Mouse (Mus musculus) MEL (cell line): ENCODE measurements around the gene Hmgb1. TPM values are rescaled to one million over a fixed set of nuclear protein-coding genes. Genes with fewer than 3 reads are reported as not detected.

Source experiments
- DNase-seq: peaks from one replicate; pipeline ENCODE4 v3.0.0; 2011; ENCODE audit warnings: low read depth, low spot score
- H3K27ac ChIP-seq: 2 replicates; pipeline ENCODE4 v1.5.1; 2012; ENCODE audit warnings: low read depth, mild to moderate bottlenecking, control low read depth, low read length, moderate library complexity; ENCODE audit not compliant: control insufficient read depth
- H3K27me3 ChIP-seq, 2 experiments: fragments of 150-350 bp in 1 of 2; sonication (generic) in 1 of 2; 2 replicates each; pipeline ENCODE4 v1.6.1; 2012; ENCODE audit warnings: low read length in 2 of 2, mild to moderate bottlenecking in 2 of 2, improper control_type of control experiment in 1 of 2, moderate library complexity in 1 of 2; ENCODE audit not compliant: insufficient read depth in 2 of 2, control insufficient read depth in 1 of 2
- H3K36me3 ChIP-seq, 2 experiments: 2 replicates each; pipeline ENCODE4 v1.6.1; 2012 to 2014; ENCODE audit warnings: low read length in 2 of 2, improper control_type of control experiment in 1 of 2, inconsistent platforms in 1 of 2, mild to moderate bottlenecking in 1 of 2; ENCODE audit not compliant: insufficient read depth in 2 of 2, control insufficient read depth in 1 of 2
- H3K4me1 ChIP-seq, 2 experiments: fragments of 150-350 bp in 1 of 2; sonication (generic) in 1 of 2; 2 replicates each; pipeline ENCODE4 v1.6.1; 2012; ENCODE audit warnings: low read length in 2 of 2, improper control_type of control experiment in 1 of 2, mild to moderate bottlenecking in 1 of 2; ENCODE audit not compliant: insufficient read depth in 2 of 2, control insufficient read depth in 1 of 2
- H3K4me3 ChIP-seq, 2 experiments: fragments of 150-350 bp in 1 of 2; sonication (generic) in 1 of 2; 2 replicates each; pipeline ENCODE4 v1.5.1; 2012; ENCODE audit warnings: low read depth in 2 of 2, low read length in 2 of 2, mild to moderate bottlenecking in 2 of 2, moderate library complexity in 2 of 2, control low read depth in 1 of 2, improper control_type of control experiment in 1 of 2; ENCODE audit not compliant: control insufficient read depth in 1 of 2, insufficient read depth in 1 of 2
- H3K79me2 ChIP-seq: 2 replicates; pipeline ENCODE4 v1.6.1; 2012; ENCODE audit warnings: mild to moderate bottlenecking, low read length, moderate library complexity; ENCODE audit not compliant: control insufficient read depth, poor library complexity, insufficient read depth
- H3K9ac ChIP-seq: 2 replicates; pipeline ENCODE4 v1.6.1; 2012; ENCODE audit warnings: low read depth, mild to moderate bottlenecking, control low read depth, low read length, moderate library complexity; ENCODE audit not compliant: control insufficient read depth, poor library complexity, severe bottlenecking
- H3K9me3 ChIP-seq: fragments of 150-350 bp; sonication (generic); replicated peaks from 2 replicates; pipeline ENCODE4 v1.6.1; 2012; ENCODE audit warnings: mild to moderate bottlenecking, low read length, improper control_type of control experiment, moderate library complexity; ENCODE audit not compliant: insufficient read depth
- BHLHE40 ChIP-seq: IDR thresholded peaks from 2 replicates; pipeline ENCODE4 v1.6.1; 2012; ENCODE audit warnings: low read depth, mild to moderate bottlenecking, inconsistent platforms, low read length, improper control_type of control experiment, borderline replicate concordance
- E2F4 ChIP-seq: IDR thresholded peaks from 2 replicates; pipeline ENCODE4 v1.6.1; 2011; ENCODE audit warnings: low read depth, low read length, improper control_type of control experiment, borderline replicate concordance
- ETS1 ChIP-seq: IDR thresholded peaks from 2 replicates; pipeline ENCODE4 v1.6.1; 2012; ENCODE audit warnings: low read depth, mild to moderate bottlenecking, inconsistent platforms, low read length, improper control_type of control experiment, moderate library complexity
- GABPA ChIP-seq: IDR thresholded peaks from 2 replicates; pipeline ENCODE4 v1.6.1; 2012; ENCODE audit warnings: low read depth, mild to moderate bottlenecking, inconsistent platforms, low read length, improper control_type of control experiment, moderate library complexity
- GATA1 ChIP-seq: IDR thresholded peaks from 2 replicates; pipeline ENCODE4 v1.6.1; 2011; ENCODE audit warnings: low read depth, low read length, improper control_type of control experiment
- HCFC1 ChIP-seq: IDR thresholded peaks from 2 replicates; pipeline ENCODE4 v1.6.1; 2012; ENCODE audit warnings: low read depth, mild to moderate bottlenecking, inconsistent platforms, low read length, improper control_type of control experiment, moderate library complexity
- MAFK ChIP-seq: IDR thresholded peaks from 2 replicates; pipeline ENCODE4 v1.6.1; 2011; ENCODE audit warnings: low read depth, mild to moderate bottlenecking, low read length, improper control_type of control experiment, borderline replicate concordance
- MAX ChIP-seq: IDR thresholded peaks from 2 replicates; pipeline ENCODE4 v1.6.1; 2011; ENCODE audit warnings: low read length, improper control_type of control experiment
- MAZ ChIP-seq: IDR thresholded peaks from 2 replicates; pipeline ENCODE4 v1.6.1; 2012; ENCODE audit warnings: low read depth, mild to moderate bottlenecking, inconsistent platforms, low read length, improper control_type of control experiment
- MXI1 ChIP-seq: IDR thresholded peaks from 2 replicates; pipeline ENCODE4 v1.6.1; 2011; ENCODE audit warnings: mild to moderate bottlenecking, low read depth, low read length, improper control_type of control experiment
- MYB ChIP-seq: IDR thresholded peaks from 2 replicates; pipeline ENCODE4 v1.6.1; 2011; ENCODE audit warnings: mild to moderate bottlenecking, low read depth, low read length, improper control_type of control experiment
- MYC ChIP-seq: IDR thresholded peaks from 2 replicates; pipeline ENCODE4 v1.6.1; 2011; ENCODE audit warnings: low read depth, mild to moderate bottlenecking, low read length, improper control_type of control experiment, moderate library complexity
- NELFE ChIP-seq: IDR thresholded peaks from 2 replicates; pipeline ENCODE4 v1.6.1; 2011; ENCODE audit warnings: low read depth, low read length, improper control_type of control experiment
- POLR2A ChIP-seq, 2 experiments: IDR thresholded peaks; 2 replicates each; pipeline ENCODE4 v1.6.1; 2011 to 2012; ENCODE audit warnings: low read length in 2 of 2, mild to moderate bottlenecking in 2 of 2, control low read depth in 1 of 2, improper control_type of control experiment in 1 of 2, low read depth in 1 of 2, moderate library complexity in 1 of 2; ENCODE audit not compliant: control insufficient read depth in 1 of 2, insufficient read depth in 1 of 2, poor library complexity in 1 of 2
- POLR2AphosphoS5 ChIP-seq: IDR thresholded peaks from 2 replicates; pipeline ENCODE4 v1.6.1; 2012; ENCODE audit warnings: low read depth, borderline replicate concordance, mild to moderate bottlenecking, inconsistent platforms, low read length, moderate library complexity, mixed read lengths
- RAD21 ChIP-seq: IDR thresholded peaks from 2 replicates; pipeline ENCODE4 v1.6.1; 2011; ENCODE audit warnings: mild to moderate bottlenecking, low read depth, low read length, improper control_type of control experiment
- SMC3 ChIP-seq: IDR thresholded peaks from 2 replicates; pipeline ENCODE4 v1.6.1; 2011; ENCODE audit warnings: low read depth, low read length, improper control_type of control experiment
- TBP ChIP-seq: IDR thresholded peaks from 2 replicates; pipeline ENCODE4 v1.8.0; 2011; ENCODE audit warnings: low read depth, low read length, improper control_type of control experiment
- TCF12 ChIP-seq: IDR thresholded peaks from 2 replicates; pipeline ENCODE4 v1.6.1; 2014; ENCODE audit warnings: low read depth, mild to moderate bottlenecking, inconsistent platforms, low read length, improper control_type of control experiment, moderate library complexity
- UBTF ChIP-seq: IDR thresholded peaks from 2 replicates; pipeline ENCODE4 v1.6.1; 2012; ENCODE audit warnings: low read depth, mild to moderate bottlenecking, inconsistent platforms, low read length, improper control_type of control experiment, moderate library complexity, borderline replicate concordance; ENCODE audit not compliant: insufficient read depth
- USF1 ChIP-seq: IDR thresholded peaks from 2 replicates; pipeline ENCODE4 v1.6.1; 2014; ENCODE audit warnings: low read depth, mild to moderate bottlenecking, inconsistent platforms, low read length, improper control_type of control experiment, moderate library complexity
- ZC3H11A ChIP-seq: IDR thresholded peaks from 2 replicates; pipeline ENCODE4 v1.6.1; 2012; ENCODE audit warnings: low read depth, mild to moderate bottlenecking, inconsistent platforms, low read length, improper control_type of control experiment
- ZMIZ1 ChIP-seq: IDR thresholded peaks from 2 replicates; pipeline ENCODE4 v1.6.1; 2012; ENCODE audit warnings: low read depth, mild to moderate bottlenecking, inconsistent platforms, low read length, improper control_type of control experiment, moderate library complexity
- ZNF384 ChIP-seq: IDR thresholded peaks from 2 replicates; pipeline ENCODE4 v1.6.1; 2012; ENCODE audit warnings: low read depth, mild to moderate bottlenecking, inconsistent platforms, low read length, improper control_type of control experiment
- polyA plus RNA-seq, 2 experiments: library from polyadenylated mRNA; stranded (reverse) in 1 of 2; unstranded in 1 of 2; fragments of >175 nt in 1 of 2; fragments of >200 nt in 1 of 2; gene quantifications; 2 replicates each; pipeline versions ENCODE4 v1.2.1 to v1.2.4; 2012; ENCODE audit warnings: low replicate concordance in 2 of 2, low read depth in 1 of 2; ENCODE audit not compliant: insufficient read length in 2 of 2, insufficient read depth in 1 of 2, missing spikeins in 1 of 2
- total RNA-seq: library from RNA; depleted of rRNA; stranded (reverse); fragments of 300-350 nt; gene quantifications from 2 replicates; pipeline ENCODE4 v1.2.3, GENCODE M21; 2012

The Hmgb1 gene
- total and polyA plus RNA-seq, 3 experiments = 600 to 678 TPM; not detected in 1

GRCm38 (mm10) chr5:149080466-149080865, 103.8 kb downstream of the Hmgb1 start:
- DNase-seq = no peak
- Histone ChIP-seq H3K27ac (no peak overlapping the region), H3K9me3 (no peaks in the 10 kb centered on the region), H3K4me1 (peaks cover under 1 to 5% of the 10 kb centered on the region in 2 experiments; a peak in 3 of 4 replicates), H3K36me3 (peaks cover 0 to under 1% of the 10 kb centered on the region in 2 experiments; a peak in 2 of 4 replicates), H3K79me2 (no peaks in the 10 kb centered on the region), H3K27me3 (no peaks in the 10 kb centered on the region), H3K9ac (no peak overlapping the region), H3K4me3 (no peak overlapping the region)
- TF ChIP-seq MAZ (no peak), HCFC1 (no peak), MAX (no peak), TCF12 (no peak), ZNF384 (no peak), ZC3H11A (no peak), ETS1 (no peak), GATA1 (no peak), POLR2AphosphoS5 (no peak), USF1 (no peak), MYC (no peak), POLR2A (IDR thresholded peaks at IDR 0.05; ENCODE audit: control insufficient read depth in 1 of 2, insufficient read depth in 1 of 2, low read depth in 1 of 2, low read length in 2 of 2, poor library complexity in 1 of 2) (no peak), RAD21 (no peak), ZMIZ1 (no peak), MAFK (no peak), TBP (no peak), MYB (no peak), MXI1 (no peak), UBTF (no peak)

GRCm38 (mm10) chr5:149079758-149080150, 104.5 kb downstream of the Hmgb1 start:
- H3K9me3 ChIP-seq = no peaks in the 10 kb centered on the region
- no peak overlapping the region for H3K9ac ChIP-seq
- no peak overlapping the region for H3K4me3 ChIP-seq
- H3K27ac ChIP-seq = no peak overlapping the region
- no peaks in the 10 kb centered on the region for H3K27me3 ChIP-seq
- H3K36me3 ChIP-seq = no peaks in the 10 kb centered on the region
- no peaks in the 10 kb centered on the region for H3K79me2 ChIP-seq
- peak; percentile 35 for DNase-seq
- H3K4me1 ChIP-seq = peaks cover 0 to 4% of the 10 kb centered on the region in 2 experiments; a peak in 2 of 4 replicates
- TF ChIP-seq NELFE (no peak), MXI1 (no peak), POLR2A (IDR thresholded peaks at IDR 0.05; ENCODE audit: control insufficient read depth in 1 of 2, insufficient read depth in 1 of 2, low read depth in 1 of 2, low read length in 2 of 2, poor library complexity in 1 of 2) (no peak), MAX (no peak), BHLHE40 (no peak), ZNF384 (no peak), RAD21 (no peak), SMC3 (no peak), E2F4 (no peak), GABPA (no peak)
